Comparison of ENCODE assay signal across 24 mouse cellular contexts in the genomic region with DNA sequence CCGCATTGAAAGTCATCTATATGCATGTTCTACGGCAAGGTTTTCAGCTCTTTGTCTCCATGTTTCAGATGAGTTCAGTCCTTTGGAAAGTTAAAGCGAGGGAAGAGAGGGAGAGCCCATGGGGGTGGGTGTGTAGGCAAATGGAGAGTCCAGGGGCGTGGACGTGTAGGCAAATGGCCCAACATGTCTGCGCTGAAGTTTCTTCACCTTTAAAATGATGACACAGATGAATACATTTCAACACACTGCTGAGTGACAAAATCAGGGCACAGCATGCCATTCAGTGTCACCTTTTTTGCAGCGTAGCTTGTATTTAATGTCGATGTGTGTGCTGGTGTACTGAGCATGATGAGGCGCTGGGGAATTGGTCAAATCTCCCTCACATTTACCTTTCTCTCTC. TPM values are rescaled to one million over a fixed set of nuclear protein-coding genes. Genes with fewer than 3 reads are reported as not detected.
DNase-seq lines count a peak whose midpoint lies in the region; ATAC-seq and TF ChIP-seq lines count a peak whose summit lies in the region.
"Had no signal": no experiment of that assay in that cellular context is flagged by ENCODE, and none has a peak within 500 bp of the region (broad histone marks: within the 10 kb centered on the region; RNA-seq: fewer than 3 reads in every experiment).

No protein-coding gene starts in this region.

- H3K27ac ChIP-seq in midbrain, embryonic 11.5 days (ENCODE audit: low read depth, low read length), result no peak overlapping the region
- H3K27ac ChIP-seq in midbrain, embryonic 15.5 days, result no peak overlapping the region
- peak overlapping the region; percentile 50 for H3K27ac ChIP-seq in bone marrow, adult 2 months (ENCODE audit: control insufficient read depth, insufficient read depth, low read depth, low read length, poor library complexity)
- H3K27ac ChIP-seq in liver, embryonic 13.5 days, result no peak overlapping the region
- H3K27ac ChIP-seq in limb, embryonic 10.5 days, result no peak overlapping the region
- H3K27ac ChIP-seq: embryonic facial prominence, embryonic 15.5 days; forebrain, embryonic 10.5 days; gastrocnemius, adult 2 months; hindbrain, embryonic 13.5 days; hindbrain, postnatal 0 days had no signal

- H3K4me2 ChIP-seq in midbrain, embryonic 11.5 days, result no peak overlapping the region
- no peak overlapping the region for H3K4me2 ChIP-seq in midbrain, embryonic 15.5 days
- H3K4me2 ChIP-seq in liver, embryonic 13.5 days, result peak overlapping the region; percentile 14
- H3K4me2 ChIP-seq: embryonic facial prominence, embryonic 15.5 days; hindbrain, embryonic 13.5 days had no signal

- H3K9me3 ChIP-seq in midbrain, embryonic 11.5 days (ENCODE audit: control insufficient read depth, low read length), result no peaks in the 10 kb centered on the region
- no peaks in the 10 kb centered on the region for H3K9me3 ChIP-seq in midbrain, embryonic 15.5 days
- no peaks in the 10 kb centered on the region for H3K9me3 ChIP-seq in liver, embryonic 13.5 days (replicated peaks)
- H3K9me3 ChIP-seq in limb, embryonic 10.5 days (replicated peaks), result no peaks in the 10 kb centered on the region
- H3K9me3 ChIP-seq: embryonic facial prominence, embryonic 15.5 days; forebrain, embryonic 10.5 days; G1E; heart, embryonic 12.5 days; hindbrain, embryonic 13.5 days had no signal

- H3K27me3 ChIP-seq in midbrain, embryonic 11.5 days (ENCODE audit: control insufficient read depth, insufficient read depth, low read length), result peaks cover 3% of the 10 kb centered on the region; the same call in 1 of the 2 replicates
- H3K27me3 ChIP-seq in midbrain, embryonic 15.5 days (replicated peaks), result no peaks in the 10 kb centered on the region
- peaks cover 22% of the 10 kb centered on the region for H3K27me3 ChIP-seq in liver, embryonic 13.5 days
- peaks cover 41% of the 10 kb centered on the region for H3K27me3 ChIP-seq in limb, embryonic 10.5 days (ENCODE audit: low read depth, poor library complexity, severe bottlenecking)
- H3K27me3 ChIP-seq: Patski had no signal

- no peak for TF ChIP-seq CTCF in bone marrow, adult 2 months (IDR thresholded peaks at IDR 0.05; ENCODE audit: control insufficient read depth, insufficient read depth, low read length)

- no peaks in the 10 kb centered on the region for H3K36me3 ChIP-seq in midbrain, embryonic 11.5 days (ENCODE audit: control insufficient read depth, insufficient read depth, low read length)
- H3K36me3 ChIP-seq in midbrain, embryonic 15.5 days (replicated peaks), result no peaks in the 10 kb centered on the region
- no peaks in the 10 kb centered on the region for H3K36me3 ChIP-seq in liver, embryonic 13.5 days
- H3K36me3 ChIP-seq in limb, embryonic 10.5 days, result no peaks in the 10 kb centered on the region
- H3K36me3 ChIP-seq: embryonic facial prominence, embryonic 15.5 days; forebrain, embryonic 10.5 days; G1E; heart, embryonic 12.5 days; hindbrain, embryonic 13.5 days had no signal

- WGBS in midbrain, embryonic 11.5 days, result 88% methylated on average over 9 of the region's 9 CpGs
- WGBS in midbrain, embryonic 15.5 days, result 80% methylated on average over 9 of the region's 9 CpGs
- WGBS in bone marrow, adult 2 months, result 61% methylated on average over 9 of the region's 9 CpGs
- 74% methylated on average over 9 of the region's 9 CpGs for WGBS in liver, embryonic 13.5 days (ENCODE audit: insufficient replicate concordance)
- WGBS in limb, embryonic 10.5 days, result 89% methylated on average over 9 of the region's 9 CpGs

- peaks cover 8% of the 10 kb centered on the region for H3K4me1 ChIP-seq in midbrain, embryonic 11.5 days (ENCODE audit: control insufficient read depth, insufficient read depth, low read length)
- peaks cover 21% of the 10 kb centered on the region for H3K4me1 ChIP-seq in midbrain, embryonic 15.5 days
- H3K4me1 ChIP-seq in bone marrow, adult 2 months (ENCODE audit: control insufficient read depth, insufficient read depth, low read length), result peaks cover 4% of the 10 kb centered on the region
- peaks cover 27% of the 10 kb centered on the region for H3K4me1 ChIP-seq in liver, embryonic 13.5 days (replicated peaks)
- H3K4me1 ChIP-seq in limb, embryonic 10.5 days, result peaks cover 23% of the 10 kb centered on the region
- H3K4me1 ChIP-seq: embryonic facial prominence, embryonic 15.5 days had no signal

- DNase-seq in midbrain, embryonic 11.5 days (ENCODE audit: low spot score, missing footprints), result peak; percentile 75
- DNase-seq in liver, embryonic 13.5 days, result no peak
- no peak for DNase-seq in adrenal gland, postnatal 36 days
- DNase-seq in limb, embryonic 10.5 days (ENCODE audit: low spot score), result no peak
- DNase-seq: adrenal gland, postnatal 14 days; cerebellum, adult 8-10 months; cerebellum, postnatal 14 days; embryo, embryonic 11 days; gastrocnemius, adult 2 months; gastrocnemius, postnatal 25 days; heart, postnatal 4 days had no signal

- no peak for TF ChIP-seq POLR2A in bone marrow, adult 2 months (IDR thresholded peaks at IDR 0.05; ENCODE audit: borderline replicate concordance, control insufficient read depth, low read depth, low read length)

- ATAC-seq in midbrain, embryonic 11.5 days (ENCODE audit: low FRiP score), result no peak
- ATAC-seq in midbrain, embryonic 15.5 days (replicated peaks), result no peak
- no peak for ATAC-seq in liver, embryonic 13.5 days (ENCODE audit: low read depth)
- peak; percentile 40; the same call in 1 of the 2 replicates for ATAC-seq in megakaryocyte progenitor cell, adult 5-6 weeks (replicated peaks; ENCODE audit: poor library complexity)
- ATAC-seq: activated CD4-positive, CD25-positive, alpha-beta regulatory T cell, adult 4 months; forebrain, embryonic 14.5 days; hindbrain, postnatal 0 days; Patski had no signal

- H3K9ac ChIP-seq in midbrain, embryonic 11.5 days (ENCODE audit: low read length), result no peak overlapping the region
- H3K9ac ChIP-seq in midbrain, embryonic 15.5 days, result no peak overlapping the region
- no peak overlapping the region for H3K9ac ChIP-seq in liver, embryonic 13.5 days
- H3K9ac ChIP-seq: embryonic facial prominence, embryonic 15.5 days; heart, embryonic 12.5 days; hindbrain, embryonic 13.5 days had no signal

- H3K4me3 ChIP-seq in midbrain, embryonic 11.5 days (ENCODE audit: low read depth, low read length), result no peak overlapping the region
- H3K4me3 ChIP-seq in midbrain, embryonic 15.5 days, result no peak overlapping the region
- no peak overlapping the region for H3K4me3 ChIP-seq in bone marrow, adult 2 months (replicated peaks; ENCODE audit: control insufficient read depth, low read depth, low read length)
- no peak overlapping the region for H3K4me3 ChIP-seq in liver, embryonic 13.5 days (replicated peaks)
- H3K4me3 ChIP-seq in limb, embryonic 10.5 days, result no peak overlapping the region
- H3K4me3 ChIP-seq: embryonic facial prominence, embryonic 15.5 days; erythroblast, embryonic 14.5 days; forebrain, embryonic 10.5 days; gastrocnemius, adult 2 months; heart, embryonic 12.5 days; hindbrain, embryonic 13.5 days had no signal

RNA-seq across cellular contexts. Expression of a gene that starts 54.6 kb away (rescaled TPM):
- 21.3 and 21.4 TPM in 2 replicates for polyA plus RNA-seq in midbrain, embryonic 11.5 days (2014; fragmentation: Nextera tagmentation; extraction: Ambion mirVana)
- polyA plus RNA-seq in midbrain, embryonic 15.5 days (2015; fragmentation: Nextera tagmentation; extraction: Ambion mirVana), result 70.6 and 71.3 TPM in 2 replicates
- polyA plus RNA-seq in bone marrow, adult 2 months (2011; ENCODE audit: insufficient read depth, insufficient read length, low replicate concordance, missing spikeins), result 7.6 and 10.2 TPM in 2 replicates
- 3.5 TPM in 2 replicates for polyA plus RNA-seq in liver, embryonic 13.5 days (2015; fragmentation: Nextera tagmentation; extraction: Ambion mirVana)
- 15.6 and 19.7 TPM in 2 replicates for total RNA-seq in megakaryocyte progenitor cell, adult 5-6 weeks (2015)
- 15.3 and 17.3 TPM in 2 replicates for total RNA-seq in megakaryocyte progenitor cell, adult 5-6 weeks (2017)
- 10 to 100 TPM in 1 of 2 experiments, 1 to 10 TPM in 1; 7.2 to 12.3 TPM for total RNA-seq in adrenal gland, postnatal 36 days (2021)
- polyA plus RNA-seq in limb, embryonic 10.5 days (2016; fragmentation: Nextera tagmentation; extraction: Ambion mirVana), result 7.3 and 7.9 TPM in 2 replicates
